Mouse (Mus musculus) left cerebral cortex, adult 9 months (tissue): Measurements from ENCODE around the gene Ints5.
A peak's percentile ranks its signal among the peaks of the same experiment; 100 is the strongest.
"Not testable (repeated sequence)": the region's sequence is repeated elsewhere in the genome, so short reads cannot be mapped to it uniquely, and the experiment has no call there.

Experiments used
- DNase-seq, 2 experiments: peaks; one replicate each; pipeline ENCODE4 v3.0.0; 2022; ENCODE audit warnings: low spot score in 2 of 2

The Ints5 gene

GRCm38 (mm10) chr19:8892829-8893766, at the start of gene Ints5:
Gene Ints5 (plus strand): TSS chr19:8893005.
- peak in 1 of 2 experiments; percentile 80 for DNase-seq

- peak in 1 of 2 experiments; percentile 82 for DNase-seq
These were observed 48.3 kb upstream of the Ints5 start for GRCm38 (mm10) chr19:8844371-8845129.

- DNase-seq = no peak
These were observed 44.4 kb upstream of the Ints5 start for GRCm38 (mm10) chr19:8848356-8848755.

- no peak for DNase-seq
These were observed 42.4 kb upstream of the Ints5 start, which contains the start of gene Lrrn4cl for GRCm38 (mm10) chr19:8850402-8850901. Gene Lrrn4cl (plus strand): TSS chr19:8850768.

GRCm38 (mm10) chr19:8851639-8852038, 41.2 kb upstream of the Ints5 start:
- no peak for DNase-seq

- DNase-seq = no peak
These were observed 40.4 kb upstream of the Ints5 start for GRCm38 (mm10) chr19:8852236-8852928.

- no peak for DNase-seq
These were observed 39.7 kb upstream of the Ints5 start for GRCm38 (mm10) chr19:8853117-8853516.

- DNase-seq = no peak
These were observed 35.1 kb upstream of the Ints5 start for GRCm38 (mm10) chr19:8857689-8858088.

GRCm38 (mm10) chr19:8859018-8859417, 33.8 kb upstream of the Ints5 start:
- DNase-seq = no peak

- DNase-seq = no peak
These were observed 28.5 kb upstream of the Ints5 start for GRCm38 (mm10) chr19:8864265-8864664.

GRCm38 (mm10) chr19:8870381-8870780, 22.4 kb upstream of the Ints5 start:
- DNase-seq = not testable (repeated sequence)

- DNase-seq = no peak
These were observed 22.0 kb upstream of the Ints5 start for GRCm38 (mm10) chr19:8870838-8871237.

- peak; percentile 97 to 99 for DNase-seq
These were observed 21.3 kb upstream of the Ints5 start, which contains the start of gene Ubxn1 for GRCm38 (mm10) chr19:8871267-8872186. Gene Ubxn1 (plus strand): TSS chr19:8871496.

- DNase-seq = no peak
These were observed 20.5 kb upstream of the Ints5 start for GRCm38 (mm10) chr19:8872266-8872840.

- no peak for DNase-seq
These were observed 17.8 kb upstream of the Ints5 start for GRCm38 (mm10) chr19:8875031-8875430.

- DNase-seq = peak; percentile 69 to 91
These were observed 12.3 kb upstream of the Ints5 start, which contains the start of gene Uqcc3 for GRCm38 (mm10) chr19:8880311-8881033. Gene Uqcc3 (minus strand): TSS chr19:8880923.

GRCm38 (mm10) chr19:8881034-8881392, 11.8 kb upstream of the Ints5 start:
- DNase-seq = no peak

- no peak for DNase-seq
These were observed 9.2 kb upstream of the Ints5 start, which contains the start of the genes Lbhd1 and Gm49403 for GRCm38 (mm10) chr19:8883616-8884015. Gene Lbhd1 (plus strand): TSS chr19:8883732. Gene Gm49403 (plus strand): TSS chr19:8883930.

- no peak for DNase-seq
These were observed 5.8 kb upstream of the Ints5 start for GRCm38 (mm10) chr19:8886916-8887584.
